Mouse (Mus musculus) gastrocnemius, postnatal 4 days (tissue): Measurements from ENCODE around the gene Itpripl2. TPM values are rescaled to one million over a fixed set of nuclear protein-coding genes. Genes with fewer than 3 reads are reported as not detected.
A peak's percentile ranks its signal among the peaks of the same experiment; 100 is the strongest.

Experiments
- DNase-seq, 2 experiments: peaks; one replicate each; pipeline ENCODE4 v3.0.0; 2021 to 2022; ENCODE audit warnings: low spot score in 2 of 2, mixed read lengths in 2 of 2
- long read RNA-seq, 2 experiments: library from polyadenylated mRNA; stranded (forward); transcript quantifications; one replicate each; pipeline ENCODE4 v2.0.0; 2021
- total RNA-seq, 2 experiments: library from RNA; stranded (reverse); gene quantifications; 2 replicates each; pipeline ENCODE4 v1.2.3; 2021

The Itpripl2 gene
- total RNA-seq, result 10 to 100 TPM; 37.3 to 40.9 TPM
- long read RNA-seq, experiment 1, full-length matches to known transcripts, result 5 of 5 reads
- long read RNA-seq, experiment 1, partial matches to known transcripts, result 0 of 5 reads
- long read RNA-seq, experiment 1, other reads (novel, unspliced or antisense), result 0 of 5 reads
- long read RNA-seq, experiment 2, full-length matches to known transcripts, result 6 of 6 reads
- long read RNA-seq, experiment 2, partial matches to known transcripts, result 0 of 6 reads
- long read RNA-seq, experiment 2, other reads (novel, unspliced or antisense), result 0 of 6 reads

GRCm38 (mm10) chr7:118491431-118492147, at the start of gene Itpripl2:
Gene Itpripl2 (minus strand): TSS chr7:118491975.
- DNase-seq, result peak; percentile 76 to 86

DNA sequence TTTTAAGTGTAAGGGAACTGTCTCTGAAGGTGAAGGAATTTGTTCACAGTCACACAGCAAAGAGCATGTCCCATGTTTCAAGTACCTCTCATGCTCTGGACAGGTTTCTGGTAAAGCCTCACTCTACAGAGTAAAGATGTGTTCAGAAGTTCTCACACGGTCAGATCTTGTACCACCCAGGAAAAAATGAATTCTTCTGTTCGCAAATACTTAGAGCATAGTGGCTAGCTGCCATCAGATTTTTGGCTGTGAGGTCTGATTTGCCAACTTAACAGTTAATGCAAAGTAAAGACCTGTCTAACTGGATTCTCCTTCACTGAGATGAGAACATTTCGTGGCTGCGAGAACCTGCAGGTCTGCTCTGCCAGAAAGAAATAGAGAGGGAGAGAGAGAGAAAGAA, 43.3 kb upstream of the Itpripl2 start:
- no peak for DNase-seq

DNA sequence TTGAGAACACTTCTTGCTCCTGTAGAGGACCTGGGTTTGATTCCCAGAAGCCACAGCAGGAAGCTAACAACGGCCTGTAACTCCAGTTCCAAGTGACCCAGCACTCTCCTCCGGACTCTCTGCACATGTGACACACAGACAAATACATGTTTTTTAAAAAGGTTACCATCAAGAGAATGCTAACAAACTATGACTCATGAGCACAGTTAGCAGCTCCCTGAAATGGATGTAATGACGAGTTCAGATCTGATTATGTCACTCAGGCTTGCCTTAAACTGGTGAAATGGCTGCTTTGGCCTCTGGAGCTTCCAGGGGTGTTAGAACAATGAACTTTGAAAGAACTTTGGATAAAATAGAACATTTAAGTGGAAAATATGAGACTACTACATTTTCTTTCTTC, 42.6 kb upstream of the Itpripl2 start:
- DNase-seq, result no peak

GRCm38 (mm10) chr7:118533178-118533578, 41.4 kb upstream of the Itpripl2 start, which contains the start of gene Coq7:
Gene Coq7 (minus strand): TSS chr7:118533356.
- DNase-seq, result peak in 1 of 2 experiments; percentile 92

DNA sequence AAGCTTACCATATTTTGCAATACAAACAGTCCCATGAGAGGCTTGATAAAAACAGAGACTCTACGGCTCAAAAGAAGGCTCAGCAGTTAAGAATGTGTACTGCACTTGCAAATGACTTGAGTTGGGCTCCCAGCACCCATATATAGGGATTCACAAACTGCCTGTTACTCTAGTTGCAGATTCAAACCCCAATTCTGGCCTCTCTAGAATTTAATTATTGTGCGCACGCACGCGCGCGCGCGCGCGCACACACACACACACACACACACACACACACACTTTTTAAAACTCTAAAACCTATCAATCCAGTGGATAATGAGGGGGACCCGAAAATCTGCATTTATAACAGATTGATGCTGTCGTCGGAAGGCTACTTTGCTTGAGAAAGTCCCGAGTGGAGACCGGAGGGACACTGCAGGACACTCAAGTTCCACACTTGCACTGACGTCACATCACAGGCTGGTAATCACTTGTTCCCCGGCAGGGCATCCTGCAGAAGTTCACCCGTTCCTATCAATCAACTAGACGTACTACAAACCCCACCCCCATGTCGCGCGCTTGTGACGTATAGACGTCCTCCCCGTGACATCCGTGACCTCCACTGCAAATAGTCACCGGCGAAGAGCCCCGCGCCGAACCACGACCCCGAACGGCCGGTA, 40.9 kb upstream of the Itpripl2 start:
- DNase-seq, result peak; percentile 94 to 98

DNA sequence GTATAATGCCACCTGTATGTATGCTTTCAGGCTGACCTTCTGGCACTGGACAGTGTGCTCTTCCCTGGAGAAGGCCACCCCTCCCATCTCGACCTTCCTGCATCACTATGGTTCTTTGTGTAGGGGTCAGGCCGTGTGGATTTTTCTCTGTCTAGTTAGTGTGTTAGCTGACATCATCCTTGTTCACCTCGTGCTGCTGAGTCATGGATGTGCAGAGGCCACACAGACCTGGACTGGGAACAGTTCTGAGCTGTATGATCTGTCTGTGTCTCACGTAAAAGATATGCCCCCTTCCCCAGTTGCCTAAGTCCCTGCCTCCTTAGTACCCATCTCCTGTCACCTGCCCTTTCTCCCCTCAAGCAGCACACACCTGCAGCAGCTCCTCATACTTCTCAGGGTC, 35.2 kb upstream of the Itpripl2 start:
- no peak for DNase-seq

DNA sequence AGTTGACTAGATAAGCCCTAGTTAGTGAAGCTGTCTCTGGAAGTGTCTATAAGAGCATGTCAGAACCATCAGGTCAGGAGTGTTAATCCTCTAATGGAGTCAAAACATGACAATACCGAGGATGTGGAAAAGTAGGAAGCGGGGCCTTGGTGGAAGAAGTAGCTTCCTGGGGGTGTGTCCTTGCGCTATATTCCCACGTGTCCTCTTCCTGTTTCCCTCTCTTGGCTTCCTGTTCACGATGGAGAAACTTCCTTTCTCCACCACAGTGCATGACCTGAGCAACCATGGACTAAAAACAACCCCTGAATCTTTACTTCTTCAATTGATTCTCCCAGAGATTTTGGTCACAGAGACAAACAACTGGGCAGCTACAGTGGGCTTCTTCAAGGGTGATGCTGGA, 30.3 kb upstream of the Itpripl2 start:
- DNase-seq, result no peak

GRCm38 (mm10) chr7:118519661-118520060, 27.9 kb upstream of the Itpripl2 start:
- DNase-seq, result no peak

DNA sequence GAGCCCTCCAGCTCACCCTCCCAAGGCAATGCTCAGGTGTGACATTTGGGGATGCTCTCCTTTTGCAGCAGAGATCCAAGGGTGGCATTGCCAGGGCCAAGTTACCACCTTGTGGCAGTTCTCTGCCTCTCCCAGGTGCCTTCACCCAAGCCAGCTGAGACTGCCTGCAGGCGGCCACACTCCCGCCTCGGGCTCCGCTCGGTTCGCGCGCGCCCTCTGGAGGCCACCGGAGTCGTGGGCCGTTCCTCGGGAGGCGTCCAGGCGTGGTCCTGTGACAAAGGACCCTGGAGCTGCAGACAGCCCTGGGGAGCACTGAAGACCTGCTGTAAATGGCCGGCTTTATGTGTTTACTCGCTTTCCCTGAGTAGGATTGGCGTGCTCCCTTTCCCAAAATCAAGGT, 26.9 kb upstream of the Itpripl2 start:
- DNase-seq, result peak; percentile 72 to 82

DNA sequence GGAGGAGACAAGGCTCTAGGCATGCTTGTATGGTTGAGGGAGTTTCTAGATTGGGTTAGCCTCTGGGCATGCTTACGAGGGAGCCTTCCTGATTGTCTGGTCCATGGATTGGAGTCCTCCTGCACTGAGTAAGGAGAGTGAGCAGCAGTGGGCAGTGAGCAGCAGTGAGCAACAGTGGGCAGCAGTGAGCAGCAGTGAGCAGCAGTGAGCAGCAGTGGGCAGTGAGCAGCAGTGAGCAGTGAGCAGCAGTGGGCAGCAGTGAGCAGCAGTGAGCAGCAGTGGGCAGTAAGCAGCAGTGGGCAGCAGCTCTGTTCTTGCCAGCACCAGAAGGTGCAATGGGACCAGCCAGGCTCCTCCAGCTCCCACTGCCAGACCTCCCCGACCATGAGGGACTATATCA, 26.0 kb upstream of the Itpripl2 start:
- DNase-seq, result no peak

GRCm38 (mm10) chr7:118508556-118508955, 16.8 kb upstream of the Itpripl2 start:
- no peak for DNase-seq

DNA sequence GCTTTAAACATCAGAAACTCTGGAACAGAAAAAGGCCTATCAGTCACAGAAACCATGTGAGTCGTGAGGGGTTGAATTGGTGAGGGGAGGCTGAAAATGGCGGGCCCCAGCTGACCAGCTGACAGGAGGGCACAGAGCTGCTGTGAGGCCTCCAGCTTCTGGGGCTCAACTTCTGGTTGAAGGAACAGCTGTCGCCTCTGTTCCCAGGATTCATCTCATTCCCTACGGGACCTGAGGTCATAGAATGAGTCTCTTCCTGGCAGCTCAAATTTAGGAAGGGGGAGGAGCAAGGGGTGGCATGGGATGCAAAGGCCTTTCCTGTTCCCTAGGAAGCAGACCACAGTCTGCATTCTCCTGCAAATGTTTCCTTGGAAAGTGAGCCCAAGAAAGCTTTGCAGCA, 12.1 kb upstream of the Itpripl2 start:
- peak in 1 of 2 experiments; percentile 20 for DNase-seq

GRCm38 (mm10) chr7:118502333-118502732, 10.6 kb upstream of the Itpripl2 start:
- no peak for DNase-seq

GRCm38 (mm10) chr7:118499784-118500435, 8.1 kb upstream of the Itpripl2 start:
- DNase-seq, result no peak

DNA sequence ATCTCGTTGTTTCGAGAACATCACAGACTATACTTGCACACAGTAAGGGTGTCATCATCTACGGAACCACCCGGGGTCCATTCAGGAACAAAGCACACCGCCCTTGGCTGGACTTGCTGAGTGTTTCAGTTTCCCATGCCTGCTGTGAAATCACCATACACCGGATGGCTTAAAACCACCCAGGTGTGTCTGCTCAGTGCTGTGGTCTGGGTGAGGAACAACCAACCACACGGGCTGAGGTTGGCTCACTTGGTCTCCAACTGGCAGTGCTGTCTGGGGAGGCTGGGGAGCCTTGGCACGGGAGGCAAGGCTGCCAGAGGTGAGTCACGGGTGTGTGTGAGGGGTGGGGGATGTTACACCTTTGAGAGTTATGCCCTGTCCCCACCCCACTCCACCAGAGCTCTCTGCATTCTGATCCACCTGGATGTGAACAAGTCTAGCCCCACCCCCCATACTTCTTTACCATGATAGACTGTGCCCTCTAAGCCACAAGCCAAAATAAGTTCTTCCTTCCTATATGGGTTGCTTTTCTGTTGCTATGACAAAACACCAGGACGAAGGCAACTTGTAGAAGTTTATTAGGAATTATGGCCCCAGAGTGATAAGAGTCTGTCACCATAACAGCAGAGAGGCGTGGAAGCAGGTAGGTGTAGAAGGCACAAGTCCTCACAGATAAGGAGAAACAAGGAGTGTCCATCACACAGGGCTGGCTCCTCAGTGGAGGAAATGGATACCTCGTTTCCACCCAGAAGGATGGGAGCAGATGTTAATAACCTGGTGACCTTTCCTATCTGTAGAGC, 7.4 kb upstream of the Itpripl2 start:
- no peak for DNase-seq

GRCm38 (mm10) chr7:118494892-118495579, 3.3 kb upstream of the Itpripl2 start:
- DNase-seq, result no peak

DNA sequence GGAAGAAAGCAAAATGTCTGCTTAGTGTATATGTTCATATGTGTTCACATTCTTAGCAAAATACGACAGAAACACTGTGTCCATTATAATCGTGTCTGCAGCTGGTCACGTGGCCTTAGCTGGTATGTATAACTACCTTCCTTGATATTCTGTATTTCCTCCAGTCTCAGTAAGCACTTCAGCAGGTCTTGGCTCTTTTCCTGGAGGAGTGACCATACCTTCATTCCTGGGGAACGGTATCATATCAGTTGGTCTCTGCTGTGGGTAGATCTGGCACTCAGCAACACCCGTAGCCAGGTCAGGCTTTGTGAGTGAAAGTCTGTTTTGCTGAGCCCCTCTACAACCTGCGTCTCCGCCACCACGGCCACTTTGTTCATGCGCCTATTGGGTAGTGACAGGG, 2.1 kb upstream of the Itpripl2 start:
- no peak for DNase-seq

DNA sequence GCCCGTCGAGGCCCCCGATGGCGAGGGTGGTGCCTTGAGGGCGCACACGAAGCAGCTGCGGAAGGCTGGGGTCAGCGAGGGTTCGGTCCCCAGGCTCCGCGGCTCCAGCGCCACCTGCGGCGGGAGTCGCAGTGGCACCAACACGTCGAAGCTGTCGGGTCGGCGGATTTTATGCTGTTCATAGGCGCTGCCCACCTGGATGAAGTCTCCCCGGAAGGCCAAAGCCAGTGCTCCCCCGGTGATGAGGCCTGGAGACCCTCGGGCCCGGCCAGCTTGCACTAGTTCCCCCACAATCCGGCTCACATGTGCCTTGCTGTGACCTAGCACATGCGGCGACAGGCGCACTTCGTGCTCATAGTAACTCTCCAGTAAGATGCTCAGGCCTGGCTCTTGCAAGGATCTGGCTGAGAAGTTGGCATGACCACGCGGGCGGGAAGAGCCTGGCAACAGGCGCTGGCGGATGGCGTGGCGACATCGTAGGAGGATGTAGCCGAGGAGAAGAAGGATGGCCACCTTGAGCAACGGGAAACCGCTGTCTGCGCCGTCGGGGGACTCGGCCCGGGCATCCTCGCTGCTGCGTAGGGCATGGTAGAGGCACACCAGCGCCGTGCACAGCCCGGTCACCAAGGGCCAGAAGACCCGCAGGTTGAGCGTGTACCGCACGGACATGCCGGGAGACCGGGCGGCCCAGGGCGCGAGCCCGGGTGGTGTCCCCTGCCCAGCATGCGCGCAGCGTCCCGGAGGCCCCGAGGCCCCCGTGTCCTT, 927 bp downstream of the Itpripl2 start:
- DNase-seq, result peak; percentile 29 to 58
